Mouse (Mus musculus): ENCODE measurements at regions not wholly inside any gene's neighbourhood (a gene's known extent, or its start where the extent isn't known, plus 50 kb on each side); places are given as distances from the start of the nearest gene placed in this dataset.

DNA sequence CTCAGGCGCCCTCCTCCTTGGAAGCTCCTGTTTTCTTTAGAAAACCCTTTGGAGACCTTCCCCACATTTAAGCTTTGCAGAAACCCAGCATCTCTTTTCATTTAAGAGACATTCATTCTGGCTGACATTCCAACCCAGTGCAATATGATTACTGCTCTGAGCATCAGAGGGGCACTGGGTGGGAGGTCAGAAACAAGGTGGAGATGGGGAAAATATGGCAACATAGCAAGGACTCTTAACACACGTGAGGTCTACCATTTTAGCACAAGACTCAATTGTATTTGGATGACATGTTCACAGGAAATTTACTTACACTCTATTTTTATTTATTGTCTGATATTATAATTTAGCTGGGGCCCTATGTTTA is 261.8 kb upstream of the A1bg start:
- TF ChIP-seq GATA1 (IDR thresholded peaks at IDR 0.05; ENCODE audit: borderline replicate concordance, low read length) = no peak
- TF ChIP-seq FLI1 (IDR thresholded peaks at IDR 0.05; ENCODE audit: low read length) = no peak

Data from megakaryocyte, embryonic 14.5 days (primary cell).